Mouse (Mus musculus): ENCODE data around the gene Acer3.

DNA sequence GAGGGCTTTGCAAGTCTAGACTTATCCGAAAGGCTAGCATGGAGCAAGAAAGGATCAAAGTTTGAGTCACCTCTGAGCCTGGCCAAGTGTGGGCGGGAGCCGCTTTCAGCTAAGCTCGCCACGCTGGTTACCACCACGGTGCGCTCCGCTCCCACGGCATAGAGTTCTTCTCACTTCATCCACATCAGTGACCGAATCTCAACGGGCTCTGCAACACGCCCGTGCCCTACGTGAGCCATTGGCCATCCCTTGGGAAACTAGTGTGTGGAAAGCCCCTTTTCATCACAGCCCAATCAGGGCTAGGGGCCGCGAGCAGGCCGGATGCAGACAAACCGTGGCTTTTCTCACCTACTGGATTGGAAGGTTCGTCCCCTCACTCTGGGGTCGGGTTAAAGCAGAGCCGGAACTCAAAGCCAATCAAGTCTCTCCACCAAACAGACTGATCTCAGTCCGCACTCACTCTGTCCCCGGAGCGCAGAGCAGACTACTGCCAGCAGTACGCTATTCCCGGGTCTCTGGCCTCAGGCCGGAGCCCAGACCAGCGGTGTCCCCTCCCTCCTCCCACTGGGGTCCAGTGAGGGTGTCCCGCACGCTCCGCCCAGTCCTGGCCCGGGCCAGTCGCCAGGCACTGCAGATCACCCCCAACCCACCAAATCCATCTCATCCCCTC lies 39.1 kb upstream of the Acer3 start:
- TF ChIP-seq CTCF (IDR thresholded peaks at IDR 0.05; ENCODE audit: insufficient read depth, low read depth, low read length): no peak
- no peak for TF ChIP-seq POLR2A (IDR thresholded peaks at IDR 0.05; ENCODE audit: insufficient read depth, low read depth, low read length)

Data from olfactory bulb, adult 2 months (tissue).